Mouse (Mus musculus): ENCODE data around the gene Rbm43.
A peak's percentile ranks its signal among the peaks of the same experiment; 100 is the strongest.

Gene Rbm43

GRCm38 (mm10) chr2:51934574-51935334, at the start of gene Rbm43:
Rbm43 (minus strand) TSS chr2:51935163.
- peak; percentile 85 for DNase-seq

- DNase-seq, result no peak
Measured at GRCm38 (mm10) chr2:51982288-51982687, 47.3 kb upstream of the Rbm43 start.

GRCm38 (mm10) chr2:51981630-51982029, 46.7 kb upstream of the Rbm43 start:
- DNase-seq, result no peak

DNA sequence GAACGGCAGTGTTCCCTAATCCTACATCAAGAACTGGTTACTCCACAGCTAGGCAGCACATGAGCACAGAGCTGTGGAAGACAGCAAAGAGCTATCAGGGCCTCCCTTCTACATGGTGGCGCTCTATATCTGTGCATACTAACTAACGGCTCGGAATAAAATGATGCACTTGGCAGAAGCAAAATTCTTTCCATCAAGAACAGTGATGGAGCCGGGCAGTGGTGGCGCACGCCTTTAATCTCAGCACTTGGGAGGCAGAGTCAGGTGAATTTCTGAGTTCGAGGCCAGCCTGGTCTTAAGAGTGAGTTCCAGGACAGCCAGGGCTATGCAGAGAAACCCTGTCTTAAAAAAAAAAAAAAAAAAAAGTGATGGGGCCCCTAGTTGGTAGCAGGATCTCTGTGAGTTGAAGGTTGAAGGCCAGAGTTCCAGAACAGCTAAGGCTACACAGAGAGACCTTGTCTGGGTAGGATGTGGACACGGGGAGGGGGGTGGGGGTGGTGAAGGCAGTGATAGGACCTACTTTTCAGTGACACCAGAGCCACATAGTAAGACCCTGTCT, 38.5 kb upstream of the Rbm43 start, which contains the start of gene Nmi:
Gene Nmi, minus strand, starts transcription at position 85 of the 559 bp plus-strand sequence.
- peak; percentile 21 to 22 for DNase-seq

GRCm38 (mm10) chr2:51972641-51973409, 37.9 kb upstream of the Rbm43 start:
- peak; percentile 56 to 68 for DNase-seq

- DNase-seq, result peak; percentile 40 to 51
Measured at GRCm38 (mm10) chr2:51972142-51972541, 37.2 kb upstream of the Rbm43 start.

DNA sequence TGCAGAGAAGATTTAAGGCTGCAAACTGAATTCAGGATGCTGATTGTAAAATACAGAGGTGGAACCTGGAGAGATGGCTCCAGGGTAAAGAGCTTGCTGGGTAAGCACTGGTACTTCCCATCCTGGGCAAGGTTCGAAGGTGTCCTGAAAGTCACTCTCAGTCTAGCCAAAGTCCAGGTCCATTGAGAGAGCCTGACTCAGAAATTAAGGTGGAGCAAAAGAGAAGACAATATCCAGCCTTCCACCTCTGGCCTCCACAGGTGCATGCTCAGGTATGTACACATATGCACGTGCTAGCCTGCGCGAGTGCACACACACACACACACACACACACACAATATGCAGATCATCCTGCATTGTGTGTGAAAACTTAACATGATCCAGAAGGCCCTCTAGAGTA, 35.9 kb upstream of the Rbm43 start:
- DNase-seq, result no peak

- no peak for DNase-seq
Measured at GRCm38 (mm10) chr2:51967288-51967687, 32.3 kb upstream of the Rbm43 start.

GRCm38 (mm10) chr2:51953648-51954204, 18.8 kb upstream of the Rbm43 start:
- no peak for DNase-seq

DNA sequence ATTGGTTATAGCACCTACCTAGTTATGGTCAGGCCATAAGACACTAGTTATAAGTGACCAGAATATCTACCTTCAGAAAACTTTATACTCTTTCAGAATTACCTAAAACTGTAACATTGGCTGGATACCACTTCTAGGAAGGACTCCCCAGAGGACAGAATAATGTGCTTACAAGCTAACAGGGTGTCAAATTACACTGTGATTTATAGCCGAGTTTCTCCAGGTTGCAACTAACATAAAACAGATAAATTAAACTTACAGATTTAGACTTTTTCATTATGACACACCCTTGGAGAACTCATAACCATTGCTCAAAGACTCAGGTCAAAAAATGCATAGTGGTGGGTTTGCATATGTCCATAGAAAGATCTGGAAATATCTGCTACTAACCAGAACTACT, 15.9 kb upstream of the Rbm43 start:
- no peak for DNase-seq

GRCm38 (mm10) chr2:51948105-51948830, 13.3 kb upstream of the Rbm43 start:
- no peak for DNase-seq

- DNase-seq, result no peak
Measured at GRCm38 (mm10) chr2:51945812-51946211, 10.8 kb upstream of the Rbm43 start.

- no peak for DNase-seq
Measured at GRCm38 (mm10) chr2:51941832-51942231, 6.9 kb upstream of the Rbm43 start.

GRCm38 (mm10) chr2:51938750-51939149, 3.8 kb upstream of the Rbm43 start:
- no peak for DNase-seq

GRCm38 (mm10) chr2:51937004-51937403, 2.0 kb upstream of the Rbm43 start:
- no peak for DNase-seq

DNA sequence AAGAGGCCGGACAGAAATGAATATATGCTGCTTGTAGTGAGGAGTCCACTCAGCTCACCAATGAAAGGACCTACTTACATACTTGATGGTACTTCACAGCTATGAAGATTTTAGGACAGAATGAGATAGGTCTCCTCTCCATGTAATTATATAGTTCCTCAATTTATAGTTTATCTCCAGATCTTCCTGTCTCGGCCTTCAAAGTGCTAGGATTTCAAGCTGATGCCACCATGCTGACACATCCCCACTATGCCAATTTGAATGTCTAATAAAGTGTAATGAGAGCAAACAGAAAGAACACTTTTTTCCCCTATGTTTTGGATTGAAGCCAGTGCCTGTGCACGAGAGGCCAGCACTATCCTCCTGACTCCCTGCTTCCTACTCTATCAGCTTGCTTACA, 1.6 kb upstream of the Rbm43 start:
- no peak for DNase-seq

DNA sequence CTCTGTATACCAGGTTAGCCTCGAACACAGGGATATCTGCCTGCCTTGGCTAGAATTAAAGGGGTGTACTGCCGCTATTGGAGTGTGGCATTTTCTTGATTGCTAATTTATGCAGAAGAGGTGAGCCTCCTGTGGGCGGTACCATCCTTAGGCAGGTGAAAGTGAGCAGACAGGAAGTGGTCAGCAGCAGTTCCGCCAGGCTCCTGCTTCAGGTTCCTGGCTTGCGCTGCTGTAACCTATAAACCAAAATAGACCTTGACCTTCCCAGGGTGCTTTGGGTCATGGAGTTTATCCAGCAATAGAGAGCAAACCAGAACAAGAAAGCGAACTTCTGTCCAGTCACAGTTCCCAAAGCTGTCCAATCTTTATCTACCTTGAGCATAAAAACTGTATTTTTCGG, 958 bp upstream of the Rbm43 start:
- DNase-seq, result peak in 1 of 2 experiments; percentile 17

DNA sequence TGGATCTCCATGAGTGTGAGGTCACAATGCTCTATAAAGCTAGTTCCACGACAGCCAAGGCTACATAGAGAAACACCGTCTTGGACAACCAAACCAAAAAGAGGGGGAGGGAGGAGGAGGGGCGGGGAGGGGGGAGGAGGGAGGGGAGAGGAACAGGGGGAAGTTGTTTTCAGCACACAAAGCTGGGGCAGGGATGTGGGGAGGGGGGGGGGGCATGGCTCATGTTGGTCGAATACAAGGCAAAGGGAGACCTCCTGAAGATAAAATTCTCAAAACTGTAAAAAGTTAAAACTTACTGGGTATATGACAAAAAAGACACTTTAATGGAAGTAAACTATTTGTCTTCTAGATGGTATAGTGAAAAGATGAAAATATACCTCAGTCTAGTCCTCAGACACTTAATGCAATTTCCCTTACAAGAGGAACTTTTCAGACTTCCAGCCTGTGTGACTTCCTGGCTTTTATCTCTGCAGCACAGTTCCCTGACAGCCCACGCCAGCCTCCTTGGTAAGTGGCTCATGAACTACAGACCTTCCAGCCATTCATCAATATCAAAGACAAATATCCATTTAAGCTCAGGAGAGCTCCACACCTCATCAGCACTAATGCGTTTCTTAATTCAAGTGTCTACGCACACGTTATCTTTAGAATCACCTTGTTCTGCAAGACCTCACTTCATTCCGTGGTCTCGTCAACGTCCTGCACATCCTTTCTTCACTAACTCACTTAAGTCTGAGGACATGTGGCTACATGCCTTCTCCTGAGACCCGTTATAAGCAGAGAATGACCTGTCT, 1.4 kb downstream of the Rbm43 start:
- DNase-seq, result no peak

DNA sequence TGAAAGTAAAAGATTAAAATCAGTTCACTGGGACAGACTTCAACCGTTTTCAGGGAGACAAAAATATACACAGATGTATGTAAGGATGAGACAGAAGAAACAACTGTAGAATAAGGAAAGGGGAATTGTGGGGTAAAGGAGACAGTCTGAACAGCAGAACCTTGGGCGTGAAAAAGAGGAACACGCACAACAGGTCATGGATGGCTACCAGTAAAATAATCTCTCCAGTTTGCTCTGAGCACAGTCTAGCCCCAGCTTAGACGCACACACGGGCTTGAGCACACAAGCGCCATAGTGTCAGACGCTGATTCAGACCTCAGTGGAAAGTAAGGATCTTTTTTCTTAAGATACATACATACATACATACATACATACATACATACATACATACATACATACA, 3.7 kb downstream of the Rbm43 start:
- DNase-seq, result no peak

DNA sequence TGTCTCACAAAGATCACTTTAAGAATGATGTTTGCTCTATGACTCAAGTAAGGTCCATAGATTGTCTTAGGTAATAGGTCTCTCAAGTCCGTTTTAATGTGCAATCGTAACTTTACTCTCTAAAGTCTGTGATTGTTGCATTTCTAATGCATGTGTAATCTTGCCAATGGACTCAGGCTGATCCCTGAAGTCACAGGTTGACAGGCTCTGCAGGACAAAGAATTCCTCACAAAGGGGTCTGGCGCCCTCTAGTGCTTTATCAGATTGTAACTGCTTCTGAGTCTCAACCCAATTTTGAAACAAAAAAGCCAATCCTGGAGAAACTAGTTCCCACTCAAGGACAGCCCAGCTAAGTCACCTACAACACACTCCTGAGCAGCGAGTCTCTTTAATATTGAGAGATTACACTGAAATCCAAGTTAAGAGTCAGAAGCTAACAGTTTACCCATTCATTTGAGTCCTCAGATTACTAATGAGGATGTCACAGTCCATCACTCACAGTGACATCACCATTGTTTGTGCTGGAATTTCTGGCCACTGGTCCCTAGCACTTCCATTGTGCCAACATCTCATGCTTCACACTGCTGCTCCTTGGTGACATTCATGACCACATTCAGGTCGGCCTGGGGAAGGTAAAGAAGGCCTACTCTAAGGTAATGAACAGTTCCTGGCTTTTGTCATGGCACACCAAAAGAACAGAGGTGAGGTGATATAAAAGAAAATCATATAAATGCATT, 19.9 kb downstream of the Rbm43 start:
- peak; percentile 12 to 27 for DNase-seq

GRCm38 (mm10) chr2:51914532-51914931, 20.4 kb downstream of the Rbm43 start:
- no peak for DNase-seq
